ENCODE assay signal across 16 mouse cellular contexts in genomic region chr1:128637230-128637740, GRCm38 (mm10).
"Had no signal": no experiment of that assay in that cellular context is flagged by ENCODE, and none has a peak within 500 bp of the region (broad histone marks: within the 10 kb centered on the region; RNA-seq: fewer than 3 reads in every experiment).

No protein-coding gene starts in this region.

- H3K9me3 ChIP-seq: neural tube, embryonic 12.5 days; neural tube, embryonic 13.5 days; neural tube, embryonic 15.5 days; stomach, embryonic 15.5 days had no signal

- H3K4me1 ChIP-seq: neural tube, embryonic 12.5 days; neural tube, embryonic 15.5 days; stomach, embryonic 15.5 days had no signal

- H3K27me3 ChIP-seq: neural tube, embryonic 12.5 days; neural tube, embryonic 13.5 days; neural tube, embryonic 15.5 days; stomach, embryonic 15.5 days had no signal

- H3K4me3 ChIP-seq: neural tube, embryonic 12.5 days; neural tube, embryonic 13.5 days; neural tube, embryonic 15.5 days; stomach, embryonic 15.5 days had no signal

- H3K36me3 ChIP-seq: neural tube, embryonic 12.5 days; neural tube, embryonic 13.5 days; neural tube, embryonic 15.5 days; stomach, embryonic 15.5 days had no signal

- H3K27ac ChIP-seq: neural tube, embryonic 12.5 days; neural tube, embryonic 13.5 days; neural tube, embryonic 15.5 days; stomach, embryonic 15.5 days; stomach, postnatal 0 days had no signal

- H3K4me2 ChIP-seq: neural tube, embryonic 12.5 days; neural tube, embryonic 13.5 days; neural tube, embryonic 15.5 days; stomach, embryonic 15.5 days had no signal

- H3K9ac ChIP-seq: neural tube, embryonic 12.5 days; neural tube, embryonic 13.5 days; neural tube, embryonic 15.5 days; stomach, embryonic 15.5 days had no signal

- DNase-seq: retina, postnatal 1 day; right cerebral cortex, adult 18-20 months; right cerebral cortex, postnatal 14 days; right cerebral cortex, postnatal 25 days; right cerebral cortex, postnatal 4 days; spleen, adult 18-20 months; thymus, adult 18-20 months; thymus, adult 2 months; thymus, postnatal 25 days; thymus, postnatal 36 days; thymus, postnatal 4 days had no signal
